Mouse (Mus musculus) thymus, adult 2 months (tissue): ENCODE data around the gene Strap. TPM values are rescaled to one million over a fixed set of nuclear protein-coding genes. Genes with fewer than 3 reads are reported as not detected.

Source experiments
- DNase-seq: peaks from one replicate; pipeline ENCODE4 v3.0.0; 2021
- H3K27ac ChIP-seq: fragments of 200-500 bp; 2 replicates; pipeline ENCODE4 v1.5.1; 2012; ENCODE audit warnings: low read length, control low read depth; ENCODE audit not compliant: control insufficient read depth, insufficient read depth
- H3K27me3 ChIP-seq: fragments of 200-500 bp; 2 replicates; pipeline ENCODE4 v1.6.1; 2012; ENCODE audit warnings: mild to moderate bottlenecking, low read length, moderate library complexity, mixed read lengths; ENCODE audit not compliant: control insufficient read depth, insufficient read depth
- H3K36me3 ChIP-seq: fragments of 200-500 bp; 2 replicates; pipeline ENCODE4 v1.6.1; 2012; ENCODE audit warnings: mild to moderate bottlenecking, low read length, moderate library complexity; ENCODE audit not compliant: control insufficient read depth, insufficient read depth
- H3K4me1 ChIP-seq: fragments of 200-500 bp; replicated peaks from 2 replicates; pipeline ENCODE4 v1.6.1; 2012; ENCODE audit warnings: low read length; ENCODE audit not compliant: control insufficient read depth, insufficient read depth
- H3K4me3 ChIP-seq: fragments of 200-500 bp; 2 replicates; pipeline ENCODE4 v1.5.1; 2012; ENCODE audit warnings: mild to moderate bottlenecking, low read length, control low read depth, moderate library complexity; ENCODE audit not compliant: control insufficient read depth, insufficient read depth
- CTCF ChIP-seq: fragments of 200-500 bp; IDR thresholded peaks from 2 replicates; pipeline ENCODE4 v1.5.1; 2012; ENCODE audit warnings: mild to moderate bottlenecking, control low read depth, low read length, moderate library complexity, borderline replicate concordance; ENCODE audit not compliant: control insufficient read depth, poor library complexity, insufficient read depth; ENCODE audit errors: extremely low read depth
- POLR2A ChIP-seq: fragments of 200-500 bp; IDR thresholded peaks from 2 replicates; pipeline ENCODE4 v1.6.1; 2012; ENCODE audit warnings: mild to moderate bottlenecking, low read length, control low read depth, moderate library complexity; ENCODE audit not compliant: control insufficient read depth, poor library complexity, insufficient read depth; ENCODE audit errors: extremely low read depth
- WGBS: fragments of 180-500 bp; shearing (Covaris S2); methylation state at CpG from one replicate; pipeline ENCODE4 v1.1.7; 2018; 5-methylcytosine and 5-hydroxymethylcytosine counted together
- polyA plus RNA-seq: library from polyadenylated mRNA; depleted of rRNA; stranded (reverse); fragments of >200 nt; gene quantifications from 2 replicates; pipeline ENCODE4 v1.2.3, GENCODE M21; 2012

Gene Strap
- polyA plus RNA-seq, 1 experiment: 39.9 TPM

DNA sequence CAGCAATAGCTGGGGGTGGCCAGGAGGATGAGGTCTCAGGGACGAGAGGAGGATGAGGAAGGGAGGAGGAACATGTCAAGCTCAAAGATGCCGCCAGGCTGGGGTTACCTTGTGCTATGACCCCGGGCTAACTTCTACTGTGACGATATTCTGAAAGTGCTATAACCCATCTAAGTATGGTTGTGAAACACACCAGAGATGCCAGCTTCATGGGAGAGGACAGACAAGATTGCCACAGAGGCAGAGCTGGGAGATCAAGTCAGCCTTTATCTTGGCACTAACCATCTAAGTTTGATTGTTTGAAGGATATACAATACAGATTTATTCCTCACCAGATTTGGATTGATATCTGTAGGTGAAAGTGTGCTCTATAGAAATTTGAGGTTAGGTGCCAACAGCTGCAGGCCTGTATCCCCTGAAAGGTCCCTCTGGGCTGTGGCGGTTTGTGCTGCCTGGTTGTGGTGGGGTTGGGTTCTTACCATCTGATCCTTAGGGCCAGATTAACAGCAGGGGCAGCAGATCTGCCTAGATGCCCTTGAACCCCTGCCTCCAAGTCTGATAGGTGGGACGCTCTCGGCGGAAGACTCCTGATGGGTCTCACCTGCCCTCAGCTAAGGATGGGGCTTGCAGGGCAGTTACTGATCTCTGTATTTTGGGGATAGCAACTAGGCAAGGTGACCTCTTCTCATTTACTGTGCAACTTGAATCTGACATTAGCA, 38.2 kb downstream of the Strap start:
- no peak for DNase-seq
- H3K27me3 ChIP-seq: no peaks in the 10 kb centered on the region
- no peaks in the 10 kb centered on the region for H3K4me1 ChIP-seq
- TF ChIP-seq CTCF (no peak), POLR2A (no peak)
- 94% methylated on average over 8 of the region's 8 CpGs for WGBS
- H3K36me3 ChIP-seq: no peaks in the 10 kb centered on the region
- no peak overlapping the region for H3K4me3 ChIP-seq
- H3K27ac ChIP-seq: no peak overlapping the region

- no peak overlapping the region for H3K27ac ChIP-seq
- H3K4me3 ChIP-seq: no peak overlapping the region
- WGBS: 94% methylated on average over 6 of the region's 6 CpGs
- TF ChIP-seq CTCF (no peak), POLR2A (no peak)
- DNase-seq: no peak
- no peaks in the 10 kb centered on the region for H3K4me1 ChIP-seq
- no peaks in the 10 kb centered on the region for H3K36me3 ChIP-seq
- H3K27me3 ChIP-seq: no peaks in the 10 kb centered on the region
Measured at GRCm38 (mm10) chr6:137773637-137774028, 38.8 kb downstream of the Strap start.

GRCm38 (mm10) chr6:137774166-137774565, 39.3 kb downstream of the Strap start:
- no peak for TF ChIP-seq POLR2A
- no peak for TF ChIP-seq CTCF
- no peaks in the 10 kb centered on the region for H3K36me3 ChIP-seq
- H3K4me3 ChIP-seq: no peak overlapping the region
- no peak for DNase-seq
- 95% methylated on average over 13 of the region's 13 CpGs for WGBS
- H3K27ac ChIP-seq: no peak overlapping the region
- H3K4me1 ChIP-seq: no peaks in the 10 kb centered on the region
- no peaks in the 10 kb centered on the region for H3K27me3 ChIP-seq

- Histone ChIP-seq H3K27ac (no peak overlapping the region), H3K27me3 (no peaks in the 10 kb centered on the region), H3K4me3 (no peak overlapping the region), H3K36me3 (0 out of 2 replicates have a peak, but pooled peaks cover 3% of the 10 kb centered on the region), H3K4me1 (no peaks in the 10 kb centered on the region)
- DNase-seq: no peak
- TF ChIP-seq CTCF (no peak), POLR2A (no peak)
- WGBS: 93% methylated on average over 8 of the region's 8 CpGs
Measured at GRCm38 (mm10) chr6:137775159-137775558, 40.3 kb downstream of the Strap start.

DNA sequence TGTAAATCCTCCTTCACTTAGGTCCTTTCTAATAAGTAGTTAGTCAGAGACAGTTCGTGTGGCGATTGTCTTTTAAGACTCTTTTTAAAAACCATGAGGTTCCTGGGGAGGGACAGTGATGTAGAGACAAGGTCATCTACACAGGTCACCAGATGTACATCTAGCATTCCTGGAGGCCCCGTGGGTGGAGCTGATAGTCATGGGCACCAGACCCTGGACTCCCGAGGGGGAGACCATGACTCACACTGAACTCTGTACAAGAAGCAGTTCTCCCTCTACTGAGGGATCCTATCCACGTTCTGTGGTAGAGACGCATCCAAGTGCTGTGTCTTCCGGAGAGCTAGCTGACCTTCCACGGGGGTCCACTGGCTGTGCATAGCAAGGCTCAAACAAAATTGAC, 42.1 kb downstream of the Strap start:
- no peak for DNase-seq
- TF ChIP-seq POLR2A: no peak
- TF ChIP-seq CTCF: no peak
- Histone ChIP-seq H3K4me3 (no peak overlapping the region), H3K36me3 (0 out of 2 replicates have a peak, but pooled peaks cover 3% of the 10 kb centered on the region), H3K27ac (no peak overlapping the region), H3K4me1 (no peaks in the 10 kb centered on the region), H3K27me3 (no peaks in the 10 kb centered on the region)
- WGBS: 97% methylated on average over 8 of the region's 8 CpGs

- Histone ChIP-seq H3K27ac (no peak overlapping the region), H3K36me3 (peaks cover 22% of the 10 kb centered on the region), H3K27me3 (no peaks in the 10 kb centered on the region), H3K4me1 (no peaks in the 10 kb centered on the region), H3K4me3 (no peak overlapping the region)
- no peak for DNase-seq
- 95% methylated on average over 7 of the region's 7 CpGs for WGBS
- TF ChIP-seq POLR2A (no peak), CTCF (no peak)
Measured at GRCm38 (mm10) chr6:137783899-137784637, 49.2 kb downstream of the Strap start.
